Mouse (Mus musculus) midbrain, embryonic 11.5 days (tissue): ENCODE data around the gene Olfr746. TPM values are rescaled to one million over a fixed set of nuclear protein-coding genes. Genes with fewer than 3 reads are reported as not detected.

ENCODE experiments used
- ATAC-seq: fragments of 200-750 bp; cut with Nextera tagmentation; 2 replicates; pipeline ENCODE4 v1.8.0; 2017; ENCODE audit warnings: moderate TSS enrichment, moderate library complexity; ENCODE audit not compliant: low FRiP score
- DNase-seq: peaks from one replicate; pipeline ENCODE4 v3.0.0; 2015; ENCODE audit warnings: low spot score; ENCODE audit errors: missing footprints
- H3K27ac ChIP-seq: fragments of 300-500 bp; sonication (generic); 2 replicates; pipeline ENCODE4 v1.5.1; 2014; ENCODE audit warnings: low read depth, low read length
- H3K27me3 ChIP-seq: fragments of 300-500 bp; sonication (generic); 2 replicates; pipeline ENCODE4 v1.6.1; 2014; ENCODE audit warnings: mild to moderate bottlenecking, low read length, moderate library complexity, mixed read lengths; ENCODE audit not compliant: control insufficient read depth, insufficient read depth
- H3K36me3 ChIP-seq: fragments of 300-500 bp; sonication (generic); 2 replicates; pipeline ENCODE4 v1.6.1; 2014; ENCODE audit warnings: mild to moderate bottlenecking, low read length, moderate library complexity, mixed read lengths; ENCODE audit not compliant: control insufficient read depth, insufficient read depth
- H3K4me1 ChIP-seq: fragments of 300-500 bp; sonication (generic); 2 replicates; pipeline ENCODE4 v1.6.1; 2014; ENCODE audit warnings: low read length; ENCODE audit not compliant: control insufficient read depth, insufficient read depth
- H3K4me2 ChIP-seq: fragments of 300-500 bp; sonication (generic); 2 replicates; pipeline ENCODE4 v1.6.1; 2014; ENCODE audit warnings: mild to moderate bottlenecking, moderate library complexity
- H3K4me3 ChIP-seq: fragments of 300-500 bp; sonication (generic); 2 replicates; pipeline ENCODE4 v1.5.1; 2014; ENCODE audit warnings: low read depth, low read length
- H3K9ac ChIP-seq: fragments of 300-500 bp; sonication (generic); 2 replicates; pipeline ENCODE4 v1.6.1; 2014; ENCODE audit warnings: low read length
- H3K9me3 ChIP-seq: fragments of 300-500 bp; sonication (generic); 2 replicates; pipeline ENCODE4 v1.6.1; 2016; ENCODE audit warnings: low read length; ENCODE audit not compliant: control insufficient read depth
- WGBS: fragments of 180-500 bp; shearing (Covaris S2); extraction: QIAGEN DNeasy Blood & Tissue Kit; methylation state at CpG from one replicate; pipeline ENCODE4 v1.1.7; 2014; 5-methylcytosine and 5-hydroxymethylcytosine counted together
- polyA plus RNA-seq: library from polyadenylated mRNA; unstranded; fragments of >200 nt; fragmentation: Nextera tagmentation; extraction: Ambion mirVana; gene quantifications from 2 replicates; pipeline ENCODE4 v1.2.1, GENCODE M21; 2014

Olfr746 gene
- polyA plus RNA-seq: not detected in 2 replicates

DNA sequence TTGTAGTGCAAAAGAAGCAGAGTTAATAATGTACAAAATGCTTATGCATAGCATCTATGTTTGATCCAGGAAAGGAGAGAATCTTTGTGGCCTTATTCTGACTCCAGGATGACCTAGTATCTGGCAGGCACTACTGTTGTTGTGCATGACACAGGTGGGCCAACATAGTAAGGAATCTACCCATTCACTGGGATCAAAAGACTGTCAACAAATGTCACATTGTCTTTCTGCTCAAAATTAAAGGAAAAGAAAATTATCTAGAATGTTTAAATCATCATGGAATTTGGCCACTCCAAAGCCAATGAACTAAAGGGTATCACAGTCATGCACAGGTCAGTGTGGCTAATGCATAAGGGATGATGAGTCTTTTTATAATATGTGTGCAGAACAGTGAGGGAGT lies at the start of gene Olfr746:
Gene Olfr746 (plus strand): TSS at position 301 of the 400 bp plus-strand sequence.
- Histone ChIP-seq H3K4me2 (no peak within 1 kb of the TSS), H3K4me3 (no peak within 1 kb of the TSS), H3K9me3 (no peaks in the 10 kb centered on the region; the same call in 1 of the 2 replicates), H3K4me1 (no peaks in the 10 kb centered on the region), H3K9ac (no peak within 1 kb of the TSS), H3K27me3 (no peaks in the 10 kb centered on the region), H3K36me3 (no peaks in the 10 kb centered on the region), H3K27ac (no peak within 1 kb of the TSS)
- ATAC-seq (no peak), DNase-seq (no peak)

- WGBS: 90% methylated on average over 2 of the region's 2 CpGs
- no peak within 1 kb of the TSS for H3K4me3 ChIP-seq
- no peak within 1 kb of the TSS for H3K27ac ChIP-seq
- H3K36me3 ChIP-seq: no peaks in the 10 kb centered on the region
- DNase-seq (no peak), ATAC-seq (no peak)
- no peaks in the 10 kb centered on the region for H3K27me3 ChIP-seq
- no peak within 1 kb of the TSS for H3K4me2 ChIP-seq
- no peaks in the 10 kb centered on the region for H3K4me1 ChIP-seq
- H3K9ac ChIP-seq: no peak within 1 kb of the TSS
- H3K9me3 ChIP-seq: no peaks in the 10 kb centered on the region
Measured at GRCm38 (mm10) chr14:50614579-50614978, 32.3 kb upstream of the Olfr746 start, which contains the start of gene Olfr744. Olfr744 (plus strand) TSS chr14:50614879.

DNA sequence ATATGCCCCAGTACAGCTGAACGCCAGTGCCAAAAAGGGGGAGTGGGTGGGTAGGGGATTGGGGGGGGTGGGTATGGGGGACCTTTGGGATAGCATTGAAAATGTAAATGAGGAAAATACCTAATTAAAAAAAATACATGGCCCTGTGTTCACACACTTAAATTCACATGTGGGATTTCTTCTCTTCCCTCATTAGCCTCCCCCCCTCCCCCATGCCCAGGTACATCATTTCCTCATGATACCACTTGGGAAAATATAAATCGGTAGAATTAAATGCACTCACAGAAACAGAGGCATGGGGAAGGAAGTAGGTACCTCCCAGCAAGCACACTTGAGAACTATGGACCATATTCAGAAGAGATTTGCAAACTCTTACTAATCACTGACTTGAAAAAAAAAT lies 7.8 kb upstream of the Olfr746 start, which contains the start of gene Olfr745:
Gene Olfr745 (plus strand): TSS at position 301 of the 400 bp plus-strand sequence.
- Histone ChIP-seq H3K4me2 (no peak within 1 kb of the TSS), H3K9me3 (no peaks in the 10 kb centered on the region), H3K9ac (no peak within 1 kb of the TSS), H3K36me3 (no peaks in the 10 kb centered on the region), H3K4me1 (no peaks in the 10 kb centered on the region), H3K27me3 (no peaks in the 10 kb centered on the region), H3K27ac (no peak within 1 kb of the TSS), H3K4me3 (no peak within 1 kb of the TSS)
- WGBS: 82% methylated on average over 2 of the region's 2 CpGs
- DNase-seq: no peak
- ATAC-seq: no peak

GRCm38 (mm10) chr14:50693106-50693505 lies 46.2 kb downstream of the Olfr746 start, which contains the start of gene Olfr747:
Olfr747 (minus strand) TSS chr14:50693206.
- Histone ChIP-seq H3K36me3 (no peaks in the 10 kb centered on the region), H3K4me3 (no peak within 1 kb of the TSS), H3K4me2 (no peak within 1 kb of the TSS), H3K9me3 (no peaks in the 10 kb centered on the region), H3K4me1 (no peaks in the 10 kb centered on the region), H3K27ac (no peak within 1 kb of the TSS), H3K9ac (no peak within 1 kb of the TSS), H3K27me3 (no peaks in the 10 kb centered on the region)
- DNase-seq (no peak), ATAC-seq (no peak)
- 90% methylated on average over 3 of the region's 3 CpGs for WGBS

Other genes with a start within 250 kb of the Olfr746 start
- not detected in 2 replicates for gene Olfr738, start 239.5 kb upstream of the Olfr746 start, polyA plus RNA-seq
- not detected in 2 replicates for gene Olfr739, start 228.5 kb upstream of the Olfr746 start, polyA plus RNA-seq
- gene Olfr740, start 201.5 kb upstream of the Olfr746 start, polyA plus RNA-seq: not detected in 2 replicates
- not detected in 2 replicates for gene Olfr741, start 174.3 kb upstream of the Olfr746 start, polyA plus RNA-seq
- gene Olfr742, start 143.5 kb upstream of the Olfr746 start, polyA plus RNA-seq: not detected in 2 replicates
- not detected in 2 replicates for gene Olfr743, start 125.2 kb upstream of the Olfr746 start, polyA plus RNA-seq
- gene Olfr744, start 32.2 kb upstream of the Olfr746 start, polyA plus RNA-seq: not detected in 2 replicates
- not detected in 2 replicates for gene Olfr745, start 7.7 kb upstream of the Olfr746 start, polyA plus RNA-seq
- not detected in 2 replicates for gene Olfr747, start 46.1 kb downstream of the Olfr746 start, polyA plus RNA-seq
- not detected in 2 replicates for gene Olfr748, start 60.3 kb downstream of the Olfr746 start, polyA plus RNA-seq
- gene Olfr749, start 98.0 kb downstream of the Olfr746 start, polyA plus RNA-seq: not detected in 2 replicates
- 102 and 105 TPM in 2 replicates for gene Ttc5, start 138.4 kb downstream of the Olfr746 start, polyA plus RNA-seq
- gene Ccnb1ip1, start 160.6 kb downstream of the Olfr746 start, polyA plus RNA-seq: not detected in 2 replicates
- gene Parp2, start 160.8 kb downstream of the Olfr746 start, polyA plus RNA-seq: 61.9 and 65.5 TPM in 2 replicates
- 4.9 and 5.5 TPM in 2 replicates for gene Tep1, start 223.5 kb downstream of the Olfr746 start, polyA plus RNA-seq